Mouse (Mus musculus): Measurements from ENCODE around the gene Pyroxd2. TPM values are rescaled to one million over a fixed set of nuclear protein-coding genes. Genes with fewer than 3 reads are reported as not detected.
"Not testable (repeated sequence)": the region's sequence is repeated elsewhere in the genome, so short reads cannot be mapped to it uniquely, and the experiment has no call there.

The Pyroxd2 gene
- polyA plus RNA-seq, 1 experiment from 2014 or later, result 3.0 TPM

GRCm38 (mm10) chr19:42717668-42718067, 34.9 kb downstream of the Pyroxd2 start:
- WGBS, result 72% methylated on average over 5 of the region's 5 CpGs
- no peaks in the 10 kb centered on the region for H3K9me3 ChIP-seq (ENCODE audit: control insufficient read depth, low read length)
- no peak for ATAC-seq
- H3K27me3 ChIP-seq (replicated peaks; ENCODE audit: control insufficient read depth, insufficient read depth, low read length), result no peaks in the 10 kb centered on the region
- H3K4me1 ChIP-seq (ENCODE audit: control insufficient read depth, insufficient read depth, low read depth, low read length), result no peaks in the 10 kb centered on the region
- H3K4me2 ChIP-seq (ENCODE audit: low read length), result no peak overlapping the region
- no peak overlapping the region for H3K27ac ChIP-seq (ENCODE audit: low read depth, low read length)
- H3K4me3 ChIP-seq (ENCODE audit: low read length), result no peak overlapping the region
- no peak overlapping the region for H3K9ac ChIP-seq (ENCODE audit: low read depth, low read length)
- no peaks in the 10 kb centered on the region for H3K36me3 ChIP-seq (ENCODE audit: control insufficient read depth, insufficient read depth, low read length)

- Histone ChIP-seq H3K9me3 (ENCODE audit: control insufficient read depth, low read length) (no peaks in the 10 kb centered on the region), H3K4me3 (ENCODE audit: low read length) (no peak overlapping the region), H3K9ac (ENCODE audit: low read depth, low read length) (no peak overlapping the region), H3K4me1 (ENCODE audit: control insufficient read depth, insufficient read depth, low read depth, low read length) (no peaks in the 10 kb centered on the region), H3K27me3 (replicated peaks; ENCODE audit: control insufficient read depth, insufficient read depth, low read length) (no peaks in the 10 kb centered on the region), H3K27ac (ENCODE audit: low read depth, low read length) (no peak overlapping the region), H3K4me2 (ENCODE audit: low read length) (no peak overlapping the region), H3K36me3 (ENCODE audit: control insufficient read depth, insufficient read depth, low read length) (no peaks in the 10 kb centered on the region)
- no peak for ATAC-seq
- 61% methylated on average over 7 of the region's 7 CpGs for WGBS
Observed at GRCm38 (mm10) chr19:42716507-42716906, 36.1 kb downstream of the Pyroxd2 start.

DNA sequence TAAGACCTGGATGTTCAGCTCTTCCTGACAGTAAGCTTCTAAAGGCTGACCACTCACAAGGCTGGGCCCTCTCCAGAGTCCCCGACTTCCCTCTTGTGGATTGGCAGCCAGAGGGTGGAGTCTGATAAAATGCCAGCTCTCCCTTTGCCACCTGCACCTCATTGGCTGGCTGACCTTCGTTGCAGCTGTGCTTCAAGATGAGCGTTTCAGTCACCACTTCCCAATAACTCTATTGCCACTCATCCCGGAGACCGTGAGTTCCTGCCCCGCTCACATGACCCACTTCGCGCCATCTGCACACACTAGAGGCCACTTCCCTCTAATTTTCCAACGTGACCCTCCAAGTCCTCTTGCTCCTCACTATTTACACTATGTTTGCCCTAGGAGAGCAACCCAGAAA, 38.8 kb downstream of the Pyroxd2 start:
- Histone ChIP-seq H3K4me2 (ENCODE audit: low read length) (no peak overlapping the region), H3K27ac (ENCODE audit: low read depth, low read length) (no peak overlapping the region), H3K9me3 (ENCODE audit: control insufficient read depth, low read length) (no peaks in the 10 kb centered on the region), H3K27me3 (replicated peaks; ENCODE audit: control insufficient read depth, insufficient read depth, low read length) (no peaks in the 10 kb centered on the region), H3K36me3 (ENCODE audit: control insufficient read depth, insufficient read depth, low read length) (no peaks in the 10 kb centered on the region), H3K4me1 (ENCODE audit: control insufficient read depth, insufficient read depth, low read depth, low read length) (no peaks in the 10 kb centered on the region), H3K4me3 (ENCODE audit: low read length) (no peak overlapping the region), H3K9ac (ENCODE audit: low read depth, low read length) (no peak overlapping the region)
- ATAC-seq, result no peak
- 84% methylated on average over 9 of the region's 9 CpGs for WGBS

DNA sequence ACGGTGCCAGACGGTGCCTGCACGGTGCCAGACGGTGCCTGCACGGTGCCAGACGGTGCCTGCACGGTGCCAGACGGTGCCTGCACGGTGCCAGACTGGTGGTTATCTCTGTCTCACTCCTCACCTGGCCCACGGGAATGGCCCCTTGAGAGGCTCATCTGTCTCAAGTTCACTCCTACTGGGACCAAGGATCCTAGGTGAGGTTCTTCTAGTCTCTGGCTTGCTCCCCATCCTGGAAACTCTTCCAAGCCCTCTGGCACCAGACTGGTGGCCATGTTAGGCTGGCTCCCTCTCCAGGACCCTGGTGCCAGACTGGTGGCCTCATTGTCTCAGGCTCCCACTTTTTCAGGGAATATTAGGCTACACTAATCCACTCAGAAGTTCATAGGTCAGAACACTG, 53.1 kb downstream of the Pyroxd2 start:
- Histone ChIP-seq H3K27ac (ENCODE audit: low read depth, low read length) (no peak overlapping the region), H3K4me3 (ENCODE audit: low read length) (no peak overlapping the region), H3K9ac (ENCODE audit: low read depth, low read length) (no peak overlapping the region), H3K27me3 (replicated peaks; ENCODE audit: control insufficient read depth, insufficient read depth, low read length) (no peaks in the 10 kb centered on the region), H3K4me1 (ENCODE audit: control insufficient read depth, insufficient read depth, low read depth, low read length) (peaks cover 2% of the 10 kb centered on the region; the same call in 1 of the 2 replicates), H3K36me3 (ENCODE audit: control insufficient read depth, insufficient read depth, low read length) (no peaks in the 10 kb centered on the region), H3K4me2 (ENCODE audit: low read length) (no peak overlapping the region), H3K9me3 (ENCODE audit: control insufficient read depth, low read length) (no peaks in the 10 kb centered on the region)
- 82% methylated on average over 5 of the region's 10 CpGs for WGBS
- no peak for ATAC-seq

DNA sequence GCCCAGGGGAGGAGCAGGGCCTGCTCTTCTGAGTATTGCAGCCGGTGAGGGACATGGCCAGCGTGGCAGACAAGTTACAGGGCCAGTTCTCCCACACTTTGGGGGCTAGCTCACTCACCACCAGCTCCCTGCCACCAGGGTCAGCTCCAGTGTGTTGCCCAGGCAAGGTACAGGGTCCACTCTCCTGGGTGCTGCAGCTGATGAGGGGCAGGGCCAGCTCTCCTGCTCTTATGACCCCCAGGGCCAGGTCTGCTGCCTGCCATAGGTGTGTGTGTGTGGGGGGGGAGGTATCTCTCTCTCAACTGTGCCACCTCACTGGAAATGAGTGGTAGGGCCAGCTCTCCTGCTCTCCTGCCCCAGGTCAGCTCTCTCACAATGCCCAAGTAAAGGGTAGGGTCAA, 54.0 kb downstream of the Pyroxd2 start:
- H3K9me3 ChIP-seq (ENCODE audit: control insufficient read depth, low read length), result no peaks in the 10 kb centered on the region
- 38% methylated on average over 2 of the region's 2 CpGs for WGBS
- H3K4me2 ChIP-seq (ENCODE audit: low read length), result no peak overlapping the region
- H3K4me1 ChIP-seq (ENCODE audit: control insufficient read depth, insufficient read depth, low read depth, low read length), result peaks cover 2% of the 10 kb centered on the region; the same call in 1 of the 2 replicates
- no peaks in the 10 kb centered on the region for H3K27me3 ChIP-seq (replicated peaks; ENCODE audit: control insufficient read depth, insufficient read depth, low read length)
- ATAC-seq, result no peak
- no peak overlapping the region for H3K27ac ChIP-seq (ENCODE audit: low read depth, low read length)
- H3K4me3 ChIP-seq (ENCODE audit: low read length), result no peak overlapping the region
- H3K36me3 ChIP-seq (ENCODE audit: control insufficient read depth, insufficient read depth, low read length), result no peaks in the 10 kb centered on the region
- no peak overlapping the region for H3K9ac ChIP-seq (ENCODE audit: low read depth, low read length)

DNA sequence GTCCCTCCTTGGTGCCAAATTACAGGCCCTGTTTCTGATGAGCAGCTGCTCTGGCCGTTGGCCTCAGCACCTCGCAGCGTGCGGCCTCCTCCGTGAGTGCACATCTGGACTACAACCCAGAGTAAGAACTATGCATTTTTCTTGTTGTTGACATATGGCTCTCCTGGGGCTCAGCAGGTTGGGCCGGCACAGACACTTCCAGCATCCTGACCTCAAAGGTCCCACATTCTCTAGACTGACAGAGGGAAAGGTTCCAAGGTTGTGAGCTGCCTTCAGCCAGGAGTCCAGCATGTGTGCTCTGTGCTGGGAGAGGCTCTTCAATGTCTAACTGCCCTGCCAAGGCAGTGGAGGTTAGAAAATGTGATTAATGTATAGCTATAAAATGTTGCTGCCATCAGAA, 55.2 kb downstream of the Pyroxd2 start:
- Histone ChIP-seq H3K9ac (ENCODE audit: low read depth, low read length) (no peak overlapping the region), H3K9me3 (ENCODE audit: control insufficient read depth, low read length) (no peaks in the 10 kb centered on the region), H3K4me1 (ENCODE audit: control insufficient read depth, insufficient read depth, low read depth, low read length) (peaks cover 2% of the 10 kb centered on the region; the same call in 1 of the 2 replicates), H3K4me3 (ENCODE audit: low read length) (no peak overlapping the region), H3K4me2 (ENCODE audit: low read length) (no peak overlapping the region), H3K36me3 (ENCODE audit: control insufficient read depth, insufficient read depth, low read length) (no peaks in the 10 kb centered on the region), H3K27me3 (replicated peaks; ENCODE audit: control insufficient read depth, insufficient read depth, low read length) (no peaks in the 10 kb centered on the region), H3K27ac (ENCODE audit: low read depth, low read length) (no peak overlapping the region)
- 66% methylated on average over 6 of the region's 6 CpGs for WGBS
- ATAC-seq, result no peak

DNA sequence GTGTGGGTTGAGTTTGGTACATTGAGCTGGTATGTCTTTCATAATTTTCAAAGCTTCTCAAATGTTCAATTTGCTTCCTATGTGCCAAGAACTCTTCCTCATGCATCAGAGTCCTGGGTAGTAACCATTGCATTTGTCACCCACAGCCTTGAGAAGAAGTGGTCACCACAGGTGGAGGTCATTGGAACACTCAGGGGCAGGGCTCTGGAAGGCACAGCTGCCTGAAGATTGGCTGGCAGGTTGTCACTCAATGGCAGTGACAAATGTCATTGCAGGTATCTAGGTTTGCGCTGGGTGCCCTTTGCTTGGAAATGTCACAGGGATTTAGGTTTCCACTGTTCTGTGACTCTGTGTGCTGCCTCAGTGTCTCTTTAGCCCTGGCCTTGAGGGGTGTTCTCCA, 62.3 kb downstream of the Pyroxd2 start:
- no peak for ATAC-seq
- 100% methylated on average over 1 of the region's 1 CpGs for WGBS
- no peaks in the 10 kb centered on the region for H3K27me3 ChIP-seq (replicated peaks; ENCODE audit: control insufficient read depth, insufficient read depth, low read length)
- no peaks in the 10 kb centered on the region for H3K36me3 ChIP-seq (ENCODE audit: control insufficient read depth, insufficient read depth, low read length)
- no peak overlapping the region for H3K27ac ChIP-seq (ENCODE audit: low read depth, low read length)
- H3K9ac ChIP-seq (ENCODE audit: low read depth, low read length), result no peak overlapping the region
- H3K4me1 ChIP-seq (ENCODE audit: control insufficient read depth, insufficient read depth, low read depth, low read length), result no peaks in the 10 kb centered on the region
- no peaks in the 10 kb centered on the region for H3K9me3 ChIP-seq (ENCODE audit: control insufficient read depth, low read length)
- no peak overlapping the region for H3K4me2 ChIP-seq (ENCODE audit: low read length)
- no peak overlapping the region for H3K4me3 ChIP-seq (ENCODE audit: low read length)

- Histone ChIP-seq H3K9me3 (ENCODE audit: control insufficient read depth, low read length) (no peaks in the 10 kb centered on the region), H3K9ac (ENCODE audit: low read depth, low read length) (no peak overlapping the region), H3K36me3 (ENCODE audit: control insufficient read depth, insufficient read depth, low read length) (no peaks in the 10 kb centered on the region), H3K4me1 (ENCODE audit: control insufficient read depth, insufficient read depth, low read depth, low read length) (no peaks in the 10 kb centered on the region), H3K27me3 (replicated peaks; ENCODE audit: control insufficient read depth, insufficient read depth, low read length) (no peaks in the 10 kb centered on the region), H3K4me2 (ENCODE audit: low read length) (no peak overlapping the region), H3K4me3 (ENCODE audit: low read length) (no peak overlapping the region), H3K27ac (ENCODE audit: low read depth, low read length) (no peak overlapping the region)
- WGBS, result 55% methylated on average over 4 of the region's 4 CpGs
- ATAC-seq, result no peak
Observed at GRCm38 (mm10) chr19:42689786-42690185, 62.8 kb downstream of the Pyroxd2 start.

GRCm38 (mm10) chr19:42689321-42689720, 63.3 kb downstream of the Pyroxd2 start:
- Histone ChIP-seq H3K27ac (ENCODE audit: low read depth, low read length) (no peak overlapping the region), H3K4me1 (ENCODE audit: control insufficient read depth, insufficient read depth, low read depth, low read length) (no peaks in the 10 kb centered on the region), H3K4me2 (ENCODE audit: low read length) (no peak overlapping the region), H3K9me3 (ENCODE audit: control insufficient read depth, low read length) (no peaks in the 10 kb centered on the region), H3K4me3 (ENCODE audit: low read length) (no peak overlapping the region), H3K27me3 (replicated peaks; ENCODE audit: control insufficient read depth, insufficient read depth, low read length) (no peaks in the 10 kb centered on the region), H3K36me3 (ENCODE audit: control insufficient read depth, insufficient read depth, low read length) (no peaks in the 10 kb centered on the region), H3K9ac (ENCODE audit: low read depth, low read length) (no peak overlapping the region)
- no peak for ATAC-seq
- 89% methylated on average over 11 of the region's 11 CpGs for WGBS

DNA sequence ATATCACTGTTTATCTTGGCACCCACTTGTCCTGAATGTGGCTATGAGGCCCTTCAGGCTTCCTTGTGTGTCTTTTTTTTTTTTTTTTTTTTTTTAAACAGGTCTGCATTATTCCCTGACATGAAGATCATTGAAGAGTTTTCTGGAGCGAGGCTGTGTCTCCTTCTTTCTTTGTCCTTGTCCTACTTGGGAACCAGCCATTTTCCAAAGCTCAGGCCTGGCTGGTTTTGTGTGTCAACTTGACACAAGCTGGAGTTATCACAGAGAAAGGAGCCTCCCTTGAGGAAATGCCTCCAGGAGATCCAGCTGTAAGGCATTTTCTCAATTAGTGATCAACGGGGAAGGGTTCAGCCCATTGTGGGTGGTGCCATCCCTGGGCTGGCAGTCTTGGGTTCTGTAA, 69.8 kb downstream of the Pyroxd2 start:
- H3K9ac ChIP-seq (ENCODE audit: low read depth, low read length); H3K4me1 ChIP-seq (ENCODE audit: control insufficient read depth, insufficient read depth, low read depth, low read length); H3K27me3 ChIP-seq (replicated peaks; ENCODE audit: control insufficient read depth, insufficient read depth, low read length); H3K4me3 ChIP-seq (ENCODE audit: low read length); H3K27ac ChIP-seq (ENCODE audit: low read depth, low read length); ATAC-seq; H3K36me3 ChIP-seq (ENCODE audit: control insufficient read depth, insufficient read depth, low read length); H3K4me2 ChIP-seq (ENCODE audit: low read length); H3K9me3 ChIP-seq (ENCODE audit: control insufficient read depth, low read length): not testable (repeated sequence)
- WGBS, result 80% methylated on average over 2 of the region's 2 CpGs

Measured in hindbrain, embryonic 16.5 days (tissue).